24 mouse cellular contexts compared by ENCODE assay signal in the genomic region with DNA sequence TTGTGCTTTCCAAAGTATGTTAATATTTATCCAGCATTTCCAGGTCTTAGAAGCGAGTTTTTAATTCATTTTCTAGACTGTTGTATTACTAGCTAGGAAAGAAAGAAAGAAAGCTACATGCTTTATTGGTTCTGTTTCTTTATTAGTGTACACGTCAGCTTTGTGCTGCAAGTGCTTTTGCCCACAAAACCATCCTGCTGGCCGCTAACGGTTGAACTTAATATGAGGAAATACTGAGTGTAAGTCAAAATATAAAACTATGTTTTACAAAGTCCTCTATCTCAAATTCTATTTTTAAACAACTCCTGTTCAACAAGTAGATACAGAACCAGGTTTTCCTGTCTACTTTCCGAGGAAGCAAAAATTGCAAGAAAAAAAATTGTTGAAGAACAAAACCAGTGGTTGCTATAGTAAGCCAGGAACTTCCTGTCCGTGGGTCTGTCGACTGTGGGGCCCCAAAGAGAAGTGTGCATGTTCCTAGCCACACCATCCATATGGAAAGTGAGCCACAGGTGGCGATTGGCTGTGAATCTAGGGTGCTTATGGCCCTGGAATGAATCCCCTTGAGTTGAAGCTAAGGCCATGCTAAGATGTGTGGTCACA. TPM values are rescaled to one million over a fixed set of nuclear protein-coding genes. Genes with fewer than 3 reads are reported as not detected.
A peak's percentile ranks its signal among the peaks of the same experiment; 100 is the strongest.
DNase-seq lines count a peak whose midpoint lies in the region; ATAC-seq lines count a peak whose summit lies in the region.
"Had no signal": no experiment of that assay in that cellular context is flagged by ENCODE, and none has a peak within 500 bp of the region (broad histone marks: within the 10 kb centered on the region; RNA-seq: fewer than 3 reads in every experiment).

No protein-coding gene starts in this region.

- no peak overlapping the region for H3K9ac ChIP-seq in heart, embryonic 11.5 days (ENCODE audit: low read depth, low read length)
- H3K9ac ChIP-seq: heart, embryonic 12.5 days; hindbrain, embryonic 12.5 days; liver, embryonic 13.5 days had no signal

- H3K36me3 ChIP-seq in heart, embryonic 11.5 days (ENCODE audit: control insufficient read depth, insufficient read depth, low read length) = no peaks in the 10 kb centered on the region
- no peaks in the 10 kb centered on the region for H3K36me3 ChIP-seq in macrophage (ENCODE audit: inconsistent target)

- H3K4me3 ChIP-seq in heart, embryonic 11.5 days (ENCODE audit: low read depth, low read length) = no peak overlapping the region
- peak overlapping the region; percentile 14; the same call in 1 of the 2 replicates for H3K4me3 ChIP-seq in macrophage (ENCODE audit: inconsistent target)
- H3K4me3 ChIP-seq: gastrocnemius, adult 2 months; heart, embryonic 12.5 days; hindbrain, embryonic 12.5 days; liver, embryonic 13.5 days had no signal

- peak; percentile 83 for DNase-seq in heart, adult 11 months
- DNase-seq in 416B (ENCODE audit: low read depth) = peak; percentile 91
- no peak for DNase-seq in cerebellum, adult 9-10 months
- no peak for DNase-seq in cerebellum, adult 9-11 months
- DNase-seq in cerebellum, postnatal 14 days = no peak
- DNase-seq: adrenal gland, postnatal 14 days; cerebellum, postnatal 25 days; embryo, embryonic 11 days; gastrocnemius, adult 2 months; heart, postnatal 14 days; kidney, adult 18-20 months; liver, embryonic 13.5 days; lung, postnatal 4 days; thymus, adult 2 months had no signal

- no peaks in the 10 kb centered on the region for H3K9me3 ChIP-seq in heart, embryonic 11.5 days (replicated peaks; ENCODE audit: control insufficient read depth, low read length)
- H3K9me3 ChIP-seq: heart, embryonic 12.5 days; hindbrain, embryonic 12.5 days; liver, embryonic 13.5 days had no signal

- H3K27ac ChIP-seq in heart, embryonic 11.5 days (ENCODE audit: low read depth, low read length) = no peak overlapping the region
- peak overlapping the region; percentile 81 for H3K27ac ChIP-seq in macrophage
- H3K27ac ChIP-seq: gastrocnemius, adult 2 months; hindbrain, embryonic 12.5 days; kidney, postnatal 0 days; liver, embryonic 13.5 days; stomach, postnatal 0 days had no signal

- ATAC-seq in heart, embryonic 11.5 days (replicated peaks; ENCODE audit: insufficient number of reproducible peaks, low FRiP score, low TSS enrichment) = no peak
- ATAC-seq in common myeloid progenitor, adult 5-6 weeks (replicated peaks; ENCODE audit: low read depth, poor library complexity, severe bottlenecking) = peak; percentile 78
- ATAC-seq: forebrain, embryonic 14.5 days; inflammation-experienced regulatory T-cells, adult 6 months had no signal

- no peaks in the 10 kb centered on the region for H3K27me3 ChIP-seq in heart, embryonic 11.5 days (ENCODE audit: control insufficient read depth, insufficient read depth, low read length)
- H3K27me3 ChIP-seq: heart, embryonic 12.5 days; hindbrain, embryonic 12.5 days; liver, embryonic 13.5 days had no signal

- no peak overlapping the region for H3K4me2 ChIP-seq in heart, embryonic 11.5 days
- H3K4me2 ChIP-seq: heart, embryonic 12.5 days; hindbrain, embryonic 12.5 days; liver, embryonic 13.5 days; midbrain, embryonic 11.5 days had no signal

- WGBS in heart, embryonic 11.5 days (ENCODE audit: insufficient replicate concordance) = 70% methylated on average over 8 of the region's 8 CpGs
- WGBS in macrophage (ENCODE audit: missing documents) = 0% methylated on average over 6 of the region's 8 CpGs

- H3K79me2 ChIP-seq in macrophage (ENCODE audit: inconsistent target) = peaks cover 100% of the 10 kb centered on the region

- no peaks in the 10 kb centered on the region for H3K4me1 ChIP-seq in heart, embryonic 11.5 days (ENCODE audit: control insufficient read depth, insufficient read depth, low read length)

RNA-seq across cellular contexts. Expression of a gene that starts 22.9 kb away (rescaled TPM):
- 72.9 and 79.7 TPM in 2 replicates for polyA plus RNA-seq in heart, embryonic 11.5 days (2014; fragmentation: Nextera tagmentation; extraction: Ambion mirVana)
- total RNA-seq in common myeloid progenitor, adult 5-6 weeks (2017) = 88.0 and 117 TPM in 2 replicates
- 100 to 1,000 TPM; 111 to 422 (median 259) TPM for total RNA-seq in macrophage (2018; cell fraction: chromatin; rRNA removed)
- total RNA-seq in macrophage (2018; cell fraction: cytosol; rRNA removed) = 100 to 1,000 TPM; 105 to 193 (median 134) TPM
- total RNA-seq in macrophage (2018; cell fraction: nucleus; rRNA removed) = 100 to 1,000 TPM; 110 to 340 (median 159) TPM
- polyA plus RNA-seq in macrophage (2018) = 146 to 403 TPM (median 209 TPM) in 3 replicates

RNA-seq across cellular contexts. Expression of a gene that starts 48.5 kb away (rescaled TPM):
- 7.4 and 7.9 TPM in 2 replicates for polyA plus RNA-seq in heart, embryonic 11.5 days (2014; fragmentation: Nextera tagmentation; extraction: Ambion mirVana)
- total RNA-seq in common myeloid progenitor, adult 5-6 weeks (2017) = 9.0 and 14.7 TPM in 2 replicates
- total RNA-seq in macrophage (2018; cell fraction: chromatin; rRNA removed) = 10 to 100 TPM; 37.9 to 74.4 (median 55.7) TPM
- 10 to 100 TPM in 10 of 26 experiments, 1 to 10 TPM in 16; 7.1 to 12.7 (median 9.2) TPM for total RNA-seq in macrophage (2018; cell fraction: cytosol; rRNA removed)
- total RNA-seq in macrophage (2018; cell fraction: nucleus; rRNA removed) = 10 to 100 TPM; 24.9 to 66.1 (median 40.2) TPM
- polyA plus RNA-seq in macrophage (2018) = 9.0 to 12.8 TPM (median 11.4 TPM) in 3 replicates

RNA-seq across cellular contexts. Expression of a gene that starts 48.9 kb away (rescaled TPM):
- 45.1 and 52.0 TPM in 2 replicates for polyA plus RNA-seq in heart, embryonic 11.5 days (2014; fragmentation: Nextera tagmentation; extraction: Ambion mirVana)
- total RNA-seq in common myeloid progenitor, adult 5-6 weeks (2017) = 111 and 115 TPM in 2 replicates
- total RNA-seq in macrophage (2018; cell fraction: chromatin; rRNA removed) = 100 to 1,000 TPM; 161 to 355 (median 246) TPM
- 10 to 100 TPM; 27.7 to 53.0 (median 41.8) TPM for total RNA-seq in macrophage (2018; cell fraction: cytosol; rRNA removed)
- total RNA-seq in macrophage (2018; cell fraction: nucleus; rRNA removed) = 100 to 1,000 TPM in 23 of 26 experiments, 10 to 100 TPM in 3; 78.5 to 221 (median 151) TPM
- polyA plus RNA-seq in macrophage (2018) = 40.1 to 54.6 TPM (median 47.9 TPM) in 3 replicates

Comparison
In these comparisons a context has a peak if more than half of its experiments do, and no peak if none do; other contexts are left out.
1. DNase-seq: peak in heart, adult 11 months (single experiment) and 416B (single experiment); none in cerebellum, adult 9-10 months (single experiment), cerebellum, adult 9-11 months (single experiment) and cerebellum, postnatal 14 days (0 of 2).